8 mouse cellular contexts compared by ENCODE assay signal in the genomic region with DNA sequence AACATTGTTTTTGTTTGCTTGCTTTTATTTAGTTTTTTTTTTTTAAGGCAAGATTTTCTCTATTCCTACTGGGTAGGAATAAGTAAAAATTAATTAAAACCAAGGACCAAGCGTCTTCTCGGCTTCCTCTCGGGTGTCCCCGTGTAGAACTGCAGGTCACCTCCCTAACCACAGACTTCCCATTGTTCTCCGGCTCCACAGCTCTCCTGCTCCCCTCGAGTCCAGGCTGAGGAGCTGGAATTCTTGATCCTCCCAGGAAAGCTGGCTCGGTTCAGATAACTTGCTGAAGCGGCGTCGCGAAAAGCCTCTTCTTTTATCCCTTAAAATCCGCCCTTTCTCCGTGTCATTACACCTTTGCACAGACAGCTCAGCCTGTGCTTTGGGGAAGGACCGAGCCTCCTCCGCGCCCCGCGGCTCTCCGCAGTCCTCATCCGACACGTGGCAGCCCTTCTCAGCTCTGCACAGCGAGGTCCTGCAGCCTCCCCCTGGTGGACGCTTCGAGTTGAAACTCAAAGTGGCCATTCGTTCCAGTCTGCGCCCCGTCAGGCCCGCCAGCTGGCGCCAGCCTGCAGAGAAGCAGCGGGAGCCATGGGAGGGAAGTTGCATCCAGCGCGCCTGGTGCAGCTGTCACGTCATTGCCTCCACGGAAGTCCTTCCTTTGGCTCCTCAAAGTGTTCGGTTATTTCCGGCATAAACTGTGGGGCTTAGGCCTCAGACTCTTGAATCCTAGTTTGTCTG. TPM values are rescaled to one million over a fixed set of nuclear protein-coding genes. Genes with fewer than 3 reads are reported as not detected.
DNase-seq lines count a peak whose midpoint lies in the region; ATAC-seq lines count a peak whose summit lies in the region.

No protein-coding gene starts in this region.

- no peaks in the 10 kb centered on the region for H3K27me3 ChIP-seq in intestine, embryonic 14.5 days (replicated peaks; ENCODE audit: control insufficient read depth, insufficient read depth, low read length)

- peaks cover 14% of the 10 kb centered on the region for H3K4me1 ChIP-seq in intestine, embryonic 14.5 days (replicated peaks; ENCODE audit: control insufficient read depth, insufficient read depth, low read length)

- intact Hi-C loops in gastrocnemius, postnatal 14 days (cut with DNase I; ENCODE audit: low total_unique reads): no loop called here
- intact Hi-C loops in left cerebral cortex, postnatal 14 days (cut with DNase I): loop anchor here (1.0 kb wide), 1 partner anchor 19 kb away; a partner anchor contains a TSS

- H3K9me3 ChIP-seq in intestine, embryonic 14.5 days (ENCODE audit: control insufficient read depth, low read length): no peaks in the 10 kb centered on the region

- DNase-seq in adrenal gland, adult (ENCODE audit: inconsistent age in 2 of 2, low spot score in 1 of 2): peak; percentile 92 to 96
- DNase-seq in embryo, embryonic 10.5 days (ENCODE audit: low spot score): peak; percentile 97
- DNase-seq in gastrocnemius, postnatal 14 days: peak; percentile 94
- DNase-seq in intestine, embryonic 14.5 days (ENCODE audit: low spot score): peak; percentile 95
- DNase-seq in left cerebral cortex, postnatal 14 days (ENCODE audit: low spot score in 2 of 2): peak; percentile 87 to 88
- peak; percentile 97 for DNase-seq in mesoderm, embryonic 11.5 days (ENCODE audit: low read depth, low spot score)
- DNase-seq in right cerebral cortex, postnatal 36 days (ENCODE audit: low spot score in 2 of 2): peak; percentile 82 to 85
- peak; percentile 93 for DNase-seq in yolk sac, embryonic 10.5 days (ENCODE audit: low spot score)

- no peaks in the 10 kb centered on the region for H3K36me3 ChIP-seq in intestine, embryonic 14.5 days (ENCODE audit: control insufficient read depth, insufficient read depth, low read length)

- ATAC-seq in intestine, embryonic 14.5 days (replicated peaks; ENCODE audit: low FRiP score, low TSS enrichment, low read depth): peak; percentile 97

- peak overlapping the region; percentile 52 for H3K9ac ChIP-seq in intestine, embryonic 14.5 days (ENCODE audit: low read length)

- peak overlapping the region; percentile 92 for H3K27ac ChIP-seq in intestine, embryonic 14.5 days (ENCODE audit: low read depth)

- 1% methylated on average over 36 of the region's 36 CpGs for WGBS in intestine, embryonic 14.5 days

- H3K4me3 ChIP-seq in intestine, embryonic 14.5 days (ENCODE audit: low read depth, low read length): peak overlapping the region; percentile 24; the same call in 1 of the 2 replicates

- peak overlapping the region; percentile 56 for H3K4me2 ChIP-seq in intestine, embryonic 14.5 days (ENCODE audit: low read length)

RNA-seq across cellular contexts. Expression of a gene that starts 9.6 kb away (rescaled TPM):
- 10 to 100 TPM in 1 of 2 experiments, 1 to 10 TPM in 1; 8.9 to 20.7 TPM for total RNA-seq in gastrocnemius, postnatal 14 days (2021)
- polyA plus RNA-seq in intestine, embryonic 14.5 days (2014; fragmentation: Nextera tagmentation; extraction: Ambion mirVana): 0.63 and 1.5 TPM in 2 replicates
- not detected for total RNA-seq in left cerebral cortex, postnatal 14 days (2021)

RNA-seq across cellular contexts. Expression of a gene that starts 18.6 kb away (rescaled TPM):
- 10 to 100 TPM; 34.4 to 36.8 TPM for total RNA-seq in gastrocnemius, postnatal 14 days (2021)
- 40.8 and 42.5 TPM in 2 replicates for polyA plus RNA-seq in intestine, embryonic 14.5 days (2014; fragmentation: Nextera tagmentation; extraction: Ambion mirVana)
- 100 to 1,000 TPM; 100 to 102 TPM for total RNA-seq in left cerebral cortex, postnatal 14 days (2021)

RNA-seq across cellular contexts. Expression of a gene that starts 32.0 kb away (rescaled TPM):
- not detected for total RNA-seq in gastrocnemius, postnatal 14 days (2021)
- 0.83 TPM in 1 of 2 replicates, not detected in the other for polyA plus RNA-seq in intestine, embryonic 14.5 days (2014; fragmentation: Nextera tagmentation; extraction: Ambion mirVana)
- total RNA-seq in left cerebral cortex, postnatal 14 days (2021): not detected

RNA-seq across cellular contexts. Expression of a gene that starts 39.9 kb away (rescaled TPM):
- total RNA-seq in gastrocnemius, postnatal 14 days (2021): 10 to 100 TPM; 17.6 to 20.2 TPM
- polyA plus RNA-seq in intestine, embryonic 14.5 days (2014; fragmentation: Nextera tagmentation; extraction: Ambion mirVana): 12.0 and 13.7 TPM in 2 replicates
- total RNA-seq in left cerebral cortex, postnatal 14 days (2021): 1 to 10 TPM; 7.7 to 8.6 TPM

RNA-seq across cellular contexts. Expression of a gene that starts 39.9 kb away (rescaled TPM):
- total RNA-seq in gastrocnemius, postnatal 14 days (2021): 10 to 100 TPM; 12.0 to 17.9 TPM
- 42.2 and 46.5 TPM in 2 replicates for polyA plus RNA-seq in intestine, embryonic 14.5 days (2014; fragmentation: Nextera tagmentation; extraction: Ambion mirVana)
- total RNA-seq in left cerebral cortex, postnatal 14 days (2021): 10 to 100 TPM; 24.6 to 25.4 TPM

Comparison
In these comparisons a context has a peak if more than half of its experiments do, and no peak if none do; other contexts are left out.
1. Peak in every context shown above with its lines: DNase-seq, ATAC-seq, H3K4me3 ChIP-seq and H3K27ac ChIP-seq.
2. RNA of a gene that starts 9.6 kb away (total RNA-seq): 8.9 to 20.7 TPM in gastrocnemius, postnatal 14 days; not detected in left cerebral cortex, postnatal 14 days; every median in the first group is over 4 times any median in the second.